Mouse (Mus musculus) erythroid progenitor cell, adult 5-6 weeks (primary cell): Measurements from ENCODE around the gene Rfxap. TPM values are rescaled to one million over a fixed set of nuclear protein-coding genes. Genes with fewer than 3 reads are reported as not detected.
"Not testable (repeated sequence)": the region's sequence is repeated elsewhere in the genome, so short reads cannot be mapped to it uniquely, and the experiment has no call there.

ENCODE experiments used
- ATAC-seq: replicated peaks from 2 replicates; pipeline ENCODE4 v1.8.0; 2016; ENCODE audit warnings: moderate number of reproducible peaks, mild to moderate bottlenecking, moderate TSS enrichment, inconsistent platforms; ENCODE audit not compliant: poor library complexity, low FRiP score, severe bottlenecking
- total RNA-seq, 2 experiments: library from RNA; stranded (forward) in 1 of 2; stranded (reverse) in 1 of 2; fragments of 150-400 nt in 1 of 2; fragments of 186-747, 209-891 nt in 1 of 2; gene quantifications; 2 replicates each; pipeline versions ENCODE4 v1.2.3 to v1.2.4; 2015 to 2017; ENCODE audit warnings: low replicate concordance in 2 of 2

Gene Rfxap
- total RNA-seq, 2 experiments from 2014 or later = 3.8 to 19.3 TPM

GRCm38 (mm10) chr3:54769349-54770275, 38.0 kb downstream of the Rfxap start:
- ATAC-seq = no peak

GRCm38 (mm10) chr3:54768592-54768991, 39.0 kb downstream of the Rfxap start:
- no peak for ATAC-seq

GRCm38 (mm10) chr3:54766811-54767210, 40.8 kb downstream of the Rfxap start:
- no peak for ATAC-seq

GRCm38 (mm10) chr3:54766034-54766433, 41.6 kb downstream of the Rfxap start:
- no peak for ATAC-seq

GRCm38 (mm10) chr3:54765521-54765920, 42.1 kb downstream of the Rfxap start:
- not testable (repeated sequence) for ATAC-seq

GRCm38 (mm10) chr3:54764418-54764817, 43.2 kb downstream of the Rfxap start:
- ATAC-seq = no peak

GRCm38 (mm10) chr3:54761258-54761657, 46.3 kb downstream of the Rfxap start:
- no peak for ATAC-seq

GRCm38 (mm10) chr3:54760321-54761115, 47.1 kb downstream of the Rfxap start:
- no peak for ATAC-seq

- ATAC-seq = no peak
Measured at GRCm38 (mm10) chr3:54759211-54759610, 48.4 kb downstream of the Rfxap start.

GRCm38 (mm10) chr3:54757446-54757845, 50.1 kb downstream of the Rfxap start:
- ATAC-seq = no peak

GRCm38 (mm10) chr3:54756058-54756457, 51.5 kb downstream of the Rfxap start:
- no peak for ATAC-seq

GRCm38 (mm10) chr3:54755145-54756041, 52.2 kb downstream of the Rfxap start, which contains the start of gene Smad9:
Gene Smad9, plus strand, starts transcription at chr3:54755582.
- ATAC-seq = no peak

GRCm38 (mm10) chr3:54753411-54753810, 54.2 kb downstream of the Rfxap start:
- ATAC-seq = no peak

Other genes starting within 250 kb of the Rfxap start
- gene Supt20, start 115.0 kb downstream of the Rfxap start, total RNA-seq (2015; ENCODE audit: low replicate concordance) = 82.2 and 85.1 TPM in 2 replicates
- gene Supt20, start 115.0 kb downstream of the Rfxap start, total RNA-seq (2017; ENCODE audit: low replicate concordance) = 54.3 and 68.4 TPM in 2 replicates
- not detected in 2 replicates for gene Gm21958, start 93.4 kb downstream of the Rfxap start, total RNA-seq (2015; ENCODE audit: low replicate concordance)
- gene Gm21958, start 93.4 kb downstream of the Rfxap start, total RNA-seq (2017; ENCODE audit: low replicate concordance) = not detected in 2 replicates
- 91.4 and 111 TPM in 2 replicates for gene Exosc8, start 72.4 kb downstream of the Rfxap start, total RNA-seq (2015; ENCODE audit: low replicate concordance)
- 75.7 and 94.0 TPM in 2 replicates for gene Exosc8, start 72.4 kb downstream of the Rfxap start, total RNA-seq (2017; ENCODE audit: low replicate concordance)
- gene Alg5, start 72.3 kb downstream of the Rfxap start, total RNA-seq (2015; ENCODE audit: low replicate concordance) = 10.5 and 30.6 TPM in 2 replicates
- gene Alg5, start 72.3 kb downstream of the Rfxap start, total RNA-seq (2017; ENCODE audit: low replicate concordance) = 1.9 and 6.5 TPM in 2 replicates
- gene Smad9, start 52.2 kb downstream of the Rfxap start, total RNA-seq (2015; ENCODE audit: low replicate concordance) = not detected in 2 replicates
- not detected in 2 replicates for gene Smad9, start 52.2 kb downstream of the Rfxap start, total RNA-seq (2017; ENCODE audit: low replicate concordance)
- not detected in 2 replicates for gene Sertm1, start 108.1 kb upstream of the Rfxap start, total RNA-seq (2015; ENCODE audit: low replicate concordance)
- gene Sertm1, start 108.1 kb upstream of the Rfxap start, total RNA-seq (2017; ENCODE audit: low replicate concordance) = not detected in 2 replicates
- gene Ccna1, start 247.7 kb upstream of the Rfxap start, total RNA-seq (2015; ENCODE audit: low replicate concordance) = not detected in 2 replicates
- not detected in 2 replicates for gene Ccna1, start 247.7 kb upstream of the Rfxap start, total RNA-seq (2017; ENCODE audit: low replicate concordance)